Mouse (Mus musculus) embryonic facial prominence, embryonic 14.5 days (tissue): Measurements from ENCODE around the gene Heatr3. TPM values are rescaled to one million over a fixed set of nuclear protein-coding genes. Genes with fewer than 3 reads are reported as not detected.
"Not testable (repeated sequence)": the region's sequence is repeated elsewhere in the genome, so short reads cannot be mapped to it uniquely, and the experiment has no call there.

Source experiments
- ATAC-seq: fragments of 200-750 bp; cut with Nextera tagmentation; 2 replicates; pipeline ENCODE4 v1.8.0; 2017; ENCODE audit warnings: low read depth, moderate number of reproducible peaks, moderate TSS enrichment
- DNase-seq: peaks from one replicate; pipeline ENCODE4 v3.0.0-alpha.2; 2015; ENCODE audit warnings: low spot score
- H3K27ac ChIP-seq: fragments of 300-500 bp; sonication (generic); replicated peaks from 2 replicates; pipeline ENCODE4 v1.5.1; 2014; ENCODE audit warnings: low read depth, mild to moderate bottlenecking, low read length, moderate library complexity
- H3K27me3 ChIP-seq: fragments of 300-500 bp; sonication (generic); replicated peaks from 2 replicates; pipeline ENCODE4 v1.6.1; 2014; ENCODE audit warnings: low read length; ENCODE audit not compliant: control insufficient read depth, insufficient read depth
- H3K36me3 ChIP-seq: fragments of 300-500 bp; sonication (generic); 2 replicates; pipeline ENCODE4 v1.6.1; 2014; ENCODE audit warnings: low read length, mixed read lengths; ENCODE audit not compliant: control insufficient read depth, insufficient read depth
- H3K4me1 ChIP-seq: fragments of 300-500 bp; sonication (generic); 2 replicates; pipeline ENCODE4 v1.6.1; 2014; ENCODE audit warnings: antibody characterized with exemption, low read length; ENCODE audit not compliant: control insufficient read depth, insufficient read depth
- H3K4me2 ChIP-seq: fragments of 300-500 bp; sonication (generic); 2 replicates; pipeline ENCODE4 v1.6.1; 2014; ENCODE audit warnings: low read depth, mild to moderate bottlenecking, low read length, moderate library complexity, mixed read lengths
- H3K4me3 ChIP-seq: fragments of 300-500 bp; sonication (generic); 2 replicates; pipeline ENCODE4 v1.5.1; 2014; ENCODE audit warnings: low read depth, mild to moderate bottlenecking, low read length
- H3K9ac ChIP-seq: fragments of 300-500 bp; sonication (generic); 2 replicates; pipeline ENCODE4 v1.6.1; 2014; ENCODE audit warnings: low read depth, mild to moderate bottlenecking, low read length, moderate library complexity, mixed read lengths
- H3K9me3 ChIP-seq: fragments of 300-500 bp; sonication (generic); 2 replicates; pipeline ENCODE4 v1.6.1; 2016; ENCODE audit warnings: low read length; ENCODE audit not compliant: control insufficient read depth
- WGBS: fragments of 180-500 bp; shearing (Covaris S2); extraction: QIAGEN DNeasy Blood & Tissue Kit; methylation state at CpG from one replicate; pipeline ENCODE4 v1.1.7; 2014; 5-methylcytosine and 5-hydroxymethylcytosine counted together
- polyA plus RNA-seq: library from polyadenylated mRNA; unstranded; fragments of >200 nt; fragmentation: Nextera tagmentation; extraction: Ambion mirVana; gene quantifications from 2 replicates; pipeline ENCODE4 v1.2.1, GENCODE M21; 2014

The Heatr3 gene
- polyA plus RNA-seq, 1 experiment from 2014 or later = 54.8 TPM

DNA sequence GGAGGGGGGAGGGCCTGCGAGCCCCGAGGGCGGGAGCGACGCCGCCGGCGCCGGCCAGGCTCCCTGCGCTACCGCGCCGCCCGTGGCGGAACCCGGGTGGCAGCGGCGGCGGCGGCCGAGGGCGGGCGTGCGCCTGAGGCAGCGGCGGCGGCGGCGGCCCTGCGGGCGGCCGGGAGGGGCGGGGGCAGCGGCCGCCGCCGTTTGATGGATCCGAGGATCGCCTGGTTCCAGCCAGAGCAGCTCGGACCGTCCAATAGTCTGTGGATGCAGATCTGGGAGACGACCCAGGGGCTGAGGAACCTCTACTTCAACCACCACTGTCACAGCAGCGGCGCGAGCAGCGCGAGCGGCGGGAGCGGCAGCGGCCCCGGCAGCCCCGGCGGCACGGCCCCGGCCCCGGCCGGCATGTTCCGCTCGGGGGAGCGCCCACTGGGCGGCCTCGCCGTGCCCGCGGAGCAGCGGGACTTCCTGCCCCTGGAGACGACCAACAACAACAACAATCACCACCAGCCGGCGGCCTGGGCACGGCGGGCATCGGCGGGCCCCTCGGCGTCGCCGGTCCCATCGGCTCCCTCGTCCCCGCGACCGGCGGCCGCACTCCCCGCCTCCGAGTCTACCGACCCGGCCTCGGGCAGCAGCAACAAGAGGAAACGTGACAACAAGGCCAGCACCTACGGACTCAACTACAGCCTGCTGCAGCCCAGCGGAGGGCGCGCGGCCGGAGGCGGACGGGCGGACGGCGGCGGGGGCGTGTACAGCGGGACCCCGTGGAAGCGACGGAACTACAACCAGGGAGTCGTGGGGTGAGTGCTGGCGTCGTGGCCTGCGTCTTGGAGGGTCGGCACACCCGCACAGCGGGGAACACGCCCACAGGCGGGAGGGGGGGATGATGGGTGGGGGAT lies 62.3 kb downstream of the Heatr3 start:
- Histone ChIP-seq H3K4me1 (peaks cover 20% of the 10 kb centered on the region), H3K9me3 (no peaks in the 10 kb centered on the region), H3K4me3 (peak overlapping the region; percentile 67), H3K9ac (peak overlapping the region; percentile 85), H3K27me3 (no peaks in the 10 kb centered on the region), H3K36me3 (peaks cover 6% of the 10 kb centered on the region; the same call in 1 of the 2 replicates), H3K4me2 (peak overlapping the region; percentile 95), H3K27ac (peak overlapping the region; percentile 94)
- WGBS = 0% methylated on average over 9 of the region's 117 CpGs
- DNase-seq (peak; percentile 17), ATAC-seq (peak; percentile 56)

DNA sequence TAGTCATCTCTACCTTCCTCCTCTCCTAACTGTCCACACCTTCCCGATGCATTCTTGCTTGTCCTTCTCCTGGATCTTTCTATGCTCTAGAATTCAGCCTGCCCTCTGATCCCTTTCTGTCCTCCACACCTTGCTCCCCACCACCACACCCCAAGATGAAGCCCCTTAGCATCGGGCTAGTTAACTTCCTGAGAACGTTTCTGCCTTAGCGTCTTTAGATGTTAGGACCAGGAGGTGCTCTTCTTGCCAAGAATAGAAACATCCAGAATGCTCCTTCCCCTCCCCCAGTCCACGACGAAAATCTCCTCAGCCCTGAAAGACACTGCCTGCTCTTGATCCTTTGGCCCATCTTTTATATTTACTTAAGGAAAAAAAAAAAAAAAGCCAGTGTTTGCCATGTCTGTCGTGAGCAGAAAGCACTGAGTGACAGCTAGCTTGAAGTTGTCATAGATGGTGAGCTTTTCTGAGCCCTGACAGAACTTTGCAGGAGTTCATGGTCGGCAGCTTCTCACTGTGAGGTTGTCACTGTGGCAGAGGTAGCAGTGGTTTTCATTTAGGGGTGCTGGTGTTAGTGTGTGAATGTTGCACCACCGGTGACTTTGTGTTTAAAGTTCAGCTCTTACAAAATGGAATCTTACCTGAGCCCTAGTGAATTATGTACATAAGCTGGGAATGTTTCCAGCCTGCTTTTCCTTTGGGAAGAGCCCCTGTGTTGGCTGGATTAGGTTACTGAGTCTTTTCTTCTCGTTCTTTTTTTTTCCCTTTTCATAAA lies 63.3 kb downstream of the Heatr3 start:
- WGBS = 11% methylated on average over 10 of the region's 10 CpGs
- Histone ChIP-seq H3K4me1 (peaks cover 20% of the 10 kb centered on the region), H3K9me3 (no peaks in the 10 kb centered on the region), H3K9ac (peak overlapping the region; percentile 85), H3K36me3 (peaks cover 6% of the 10 kb centered on the region; the same call in 1 of the 2 replicates), H3K27ac (no peak overlapping the region), H3K4me3 (peak overlapping the region; percentile 67), H3K27me3 (no peaks in the 10 kb centered on the region), H3K4me2 (peak overlapping the region; percentile 95)
- no peak for ATAC-seq
- no peak for DNase-seq

DNA sequence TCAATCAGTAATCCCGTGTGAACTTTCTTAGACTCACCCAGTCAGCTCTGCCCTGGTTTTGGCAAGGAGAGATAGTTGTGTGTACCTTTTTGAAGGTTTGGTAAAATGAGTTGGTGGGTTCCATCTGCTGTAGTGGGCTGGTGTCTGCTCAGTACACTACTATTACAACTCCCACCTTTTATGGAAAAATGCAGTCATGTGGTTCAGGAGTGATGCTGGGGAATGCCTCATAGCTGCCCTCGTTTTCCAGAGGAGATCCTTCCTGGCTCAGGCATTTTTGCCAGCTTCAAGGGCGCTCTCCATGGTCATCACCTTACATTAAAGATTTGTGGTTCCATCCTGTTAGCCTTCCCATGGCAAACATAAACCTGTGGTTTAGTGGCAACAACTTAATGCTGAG lies 64.0 kb downstream of the Heatr3 start:
- H3K9me3 ChIP-seq = no peaks in the 10 kb centered on the region
- 41% methylated on average over 3 of the region's 3 CpGs for WGBS
- H3K4me1 ChIP-seq = peaks cover 20% of the 10 kb centered on the region
- DNase-seq (no peak), ATAC-seq (no peak)
- peak overlapping the region; percentile 95 for H3K4me2 ChIP-seq
- no peaks in the 10 kb centered on the region for H3K27me3 ChIP-seq
- H3K27ac ChIP-seq = no peak overlapping the region
- H3K36me3 ChIP-seq = peaks cover 6% of the 10 kb centered on the region; the same call in 1 of the 2 replicates
- H3K4me3 ChIP-seq = no peak overlapping the region
- no peak overlapping the region for H3K9ac ChIP-seq

DNA sequence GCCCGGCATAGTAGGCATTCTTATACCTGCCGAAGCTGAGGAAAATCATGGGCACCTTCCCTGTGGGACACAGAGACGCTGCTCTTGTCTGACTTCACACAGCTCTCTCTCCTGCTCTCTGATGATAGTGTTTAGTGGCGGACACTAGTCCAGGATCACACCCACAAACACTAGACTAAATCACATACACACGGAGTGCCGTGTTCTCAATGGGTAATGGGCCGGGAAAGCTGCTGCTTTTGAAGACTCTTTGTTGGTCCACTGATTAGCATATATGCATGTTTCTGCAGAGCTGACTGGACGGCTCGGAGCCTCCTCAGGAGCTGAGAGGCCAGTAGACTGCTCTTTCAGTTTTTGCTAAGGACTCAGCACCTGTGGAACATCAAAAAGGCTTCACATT lies 68.4 kb downstream of the Heatr3 start:
- 87% methylated on average over 9 of the region's 9 CpGs for WGBS
- DNase-seq = no peak
- ATAC-seq = no peak
- H3K27ac ChIP-seq = no peak overlapping the region
- no peak overlapping the region for H3K4me3 ChIP-seq
- peaks cover 14% of the 10 kb centered on the region for H3K4me1 ChIP-seq
- H3K9me3 ChIP-seq = no peaks in the 10 kb centered on the region
- peaks cover 11% of the 10 kb centered on the region for H3K36me3 ChIP-seq
- no peaks in the 10 kb centered on the region for H3K27me3 ChIP-seq
- H3K4me2 ChIP-seq = no peak overlapping the region
- no peak overlapping the region for H3K9ac ChIP-seq

DNA sequence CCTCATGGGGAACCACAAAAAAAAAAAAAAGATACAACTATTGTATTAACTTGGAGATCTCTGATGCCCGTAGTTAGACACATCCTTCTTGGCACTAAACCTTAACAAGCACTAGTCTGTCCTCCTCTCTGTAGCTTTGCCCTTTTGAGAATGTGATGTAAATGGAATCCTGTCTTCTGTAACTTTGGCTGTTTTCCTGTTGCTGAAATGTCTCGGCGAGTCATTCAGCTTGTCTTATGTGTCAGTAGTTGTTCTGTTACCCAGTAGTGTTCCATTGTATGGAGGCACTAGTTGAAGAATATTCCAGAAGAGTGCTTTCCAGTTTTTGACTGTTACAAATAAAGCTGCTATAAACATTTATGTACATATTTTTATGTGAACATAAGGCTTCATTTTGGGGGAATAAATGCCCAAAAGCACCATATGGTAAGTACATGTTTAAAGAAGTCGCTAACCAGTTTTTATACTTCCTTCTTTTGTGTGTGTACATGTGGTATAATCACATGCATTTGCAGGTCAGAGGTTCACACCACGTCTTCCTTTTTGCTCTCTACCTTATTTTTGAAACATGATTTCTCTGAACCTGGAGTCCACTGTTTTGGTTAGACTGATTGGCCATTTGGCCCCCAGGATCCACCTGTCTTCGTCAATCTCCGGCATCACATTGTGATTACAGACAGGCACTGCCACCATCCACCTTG lies 69.6 kb downstream of the Heatr3 start:
- no peak overlapping the region for H3K27ac ChIP-seq
- peaks cover 1% of the 10 kb centered on the region; the same call in 1 of the 2 replicates for H3K4me1 ChIP-seq
- WGBS = 82% methylated on average over 7 of the region's 7 CpGs
- H3K9ac ChIP-seq = no peak overlapping the region
- peaks cover 11% of the 10 kb centered on the region for H3K36me3 ChIP-seq
- H3K4me3 ChIP-seq = no peak overlapping the region
- H3K27me3 ChIP-seq = no peaks in the 10 kb centered on the region
- H3K4me2 ChIP-seq = no peak overlapping the region
- ATAC-seq (no peak), DNase-seq (no peak)
- no peaks in the 10 kb centered on the region for H3K9me3 ChIP-seq

DNA sequence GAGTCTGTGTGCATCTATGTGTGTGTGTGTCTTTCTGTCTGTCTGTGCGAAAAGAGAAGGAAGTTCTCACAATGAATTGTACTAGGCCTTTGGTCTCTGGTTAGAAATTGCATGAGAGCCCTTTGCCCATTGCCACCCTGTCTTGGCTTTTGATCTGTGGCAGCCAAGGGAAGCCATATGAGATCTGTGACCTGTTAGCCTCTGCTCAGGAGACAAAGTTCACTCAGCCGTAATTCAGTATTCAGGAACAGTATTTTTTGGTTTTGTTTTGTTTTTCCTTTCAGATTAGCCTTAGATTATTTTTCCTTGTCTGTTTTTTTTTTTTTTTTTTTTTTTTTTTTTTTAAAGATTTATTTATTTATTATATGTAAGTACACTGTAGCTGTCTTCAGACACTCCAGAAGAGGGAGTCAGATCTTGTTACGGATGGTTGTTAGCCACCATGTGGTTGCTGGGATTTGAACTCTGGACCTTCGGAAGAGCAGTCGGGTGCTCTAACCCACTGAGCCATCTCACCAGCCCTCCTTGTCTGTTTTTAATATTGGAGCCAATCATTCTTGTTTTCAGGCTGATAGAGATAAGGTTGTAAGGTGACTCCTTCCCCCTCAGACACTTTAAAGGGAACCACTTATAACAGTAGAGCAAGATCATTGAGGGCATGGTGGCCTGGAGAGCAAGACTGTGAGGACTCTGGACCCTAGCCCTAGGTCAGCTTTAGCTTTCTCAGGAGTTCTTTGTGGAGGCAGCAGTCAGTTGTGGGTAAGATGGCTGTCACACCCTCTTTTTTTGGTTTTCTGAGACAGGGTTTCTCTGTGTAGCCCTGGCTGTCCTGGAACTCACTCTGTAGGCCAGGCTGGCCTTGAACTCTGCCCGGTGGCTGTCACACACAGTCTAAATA lies 72.5 kb downstream of the Heatr3 start:
- not testable (repeated sequence) for ATAC-seq, H3K9ac ChIP-seq, H3K9me3 ChIP-seq, H3K4me2 ChIP-seq, H3K4me3 ChIP-seq, DNase-seq, H3K27ac ChIP-seq, H3K4me1 ChIP-seq, H3K27me3 ChIP-seq, H3K36me3 ChIP-seq
- WGBS = 90% methylated on average over 5 of the region's 6 CpGs

DNA sequence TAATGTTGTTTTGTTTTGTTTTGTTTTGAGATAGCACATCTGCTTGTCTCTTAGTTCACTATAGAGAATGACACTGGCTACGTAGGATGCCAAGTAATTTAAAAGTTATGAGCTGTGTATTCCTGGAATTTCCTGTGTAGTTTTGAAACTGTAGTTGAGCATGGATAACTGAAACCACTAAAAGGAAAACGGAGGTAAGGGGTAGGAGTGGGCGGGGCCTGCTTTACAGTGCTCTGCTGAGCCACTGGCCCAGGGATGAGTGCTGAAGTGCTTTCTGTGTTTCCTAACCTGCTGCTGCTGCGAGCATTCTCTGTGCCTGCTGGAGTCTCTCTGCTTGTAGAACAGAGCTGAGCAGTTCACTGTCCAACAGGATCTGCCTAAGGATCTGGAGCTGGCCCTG lies 83.7 kb downstream of the Heatr3 start:
- Histone ChIP-seq H3K4me3 (no peak overlapping the region), H3K27me3 (no peaks in the 10 kb centered on the region), H3K9ac (no peak overlapping the region), H3K9me3 (no peaks in the 10 kb centered on the region), H3K27ac (no peak overlapping the region), H3K4me1 (peaks cover 16% of the 10 kb centered on the region; the same call in 1 of the 2 replicates), H3K4me2 (no peak overlapping the region), H3K36me3 (peaks cover 3% of the 10 kb centered on the region; the same call in 1 of the 2 replicates)
- 35% methylated on average over 4 of the region's 4 CpGs for whole genome bisulfite sequencing
- peak; percentile 51 for DNase-seq
- no peak for ATAC-seq
